Comparison of ENCODE assay signal across 19 mouse cellular contexts in the genomic region with DNA sequence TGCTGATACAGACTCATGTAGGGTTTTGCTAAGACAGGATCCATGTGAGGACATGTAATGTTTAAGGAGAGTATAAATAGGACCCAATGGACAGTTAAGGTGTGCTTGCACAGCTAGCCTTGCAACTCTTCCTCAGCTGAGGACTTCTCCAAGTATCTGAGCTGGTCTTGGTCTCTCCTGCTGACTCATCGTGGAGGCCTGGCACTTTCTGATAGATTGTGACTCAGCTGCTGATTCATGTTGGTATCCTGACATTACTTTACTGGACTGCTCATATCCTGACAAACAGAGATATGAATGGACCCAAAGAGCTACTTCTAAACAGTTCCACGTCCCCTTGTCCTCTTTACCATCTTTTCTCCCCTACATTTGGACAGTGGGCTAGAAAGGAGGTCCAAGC.
DNase-seq lines count a peak whose midpoint lies in the region; ATAC-seq and TF ChIP-seq lines count a peak whose summit lies in the region.
"Had no signal": no experiment of that assay in that cellular context is flagged by ENCODE, and none has a peak within 500 bp of the region (broad histone marks: within the 10 kb centered on the region; RNA-seq: fewer than 3 reads in every experiment).

No protein-coding gene starts in this region.

- no peak overlapping the region for H3ac ChIP-seq in C2C12 (ENCODE audit: control insufficient read depth, insufficient read length, low read depth)

- no peaks in the 10 kb centered on the region for H3K36me3 ChIP-seq in heart, embryonic 13.5 days
- no peaks in the 10 kb centered on the region for H3K36me3 ChIP-seq in C2C12 (ENCODE audit: control insufficient read depth, insufficient read depth)
- no peaks in the 10 kb centered on the region for H3K36me3 ChIP-seq in midbrain, embryonic 14.5 days (ENCODE audit: control insufficient read depth, insufficient read depth, low read length)
- H3K36me3 ChIP-seq: embryonic facial prominence, embryonic 12.5 days; hindbrain, embryonic 13.5 days; intestine, embryonic 15.5 days; liver, embryonic 15.5 days; midbrain, embryonic 13.5 days had no signal

- H3K4me3 ChIP-seq in heart, embryonic 13.5 days = no peak overlapping the region
- H3K4me3 ChIP-seq in C2C12 (ENCODE audit: insufficient read depth, poor library complexity, severe bottlenecking) = no peak overlapping the region
- H3K4me3 ChIP-seq in midbrain, embryonic 14.5 days (replicated peaks; ENCODE audit: low read depth, low read length) = no peak overlapping the region
- H3K4me3 ChIP-seq: embryonic facial prominence, embryonic 12.5 days; gastrocnemius, adult 2 months; hindbrain, embryonic 13.5 days; intestine, embryonic 15.5 days; liver, embryonic 15.5 days; midbrain, embryonic 13.5 days had no signal

- no peak overlapping the region for H3K9ac ChIP-seq in heart, embryonic 13.5 days
- H3K9ac ChIP-seq in midbrain, embryonic 14.5 days (replicated peaks; ENCODE audit: low read length) = no peak overlapping the region
- H3K9ac ChIP-seq: embryonic facial prominence, embryonic 12.5 days; forebrain, postnatal 0 days; hindbrain, embryonic 13.5 days; intestine, embryonic 15.5 days; liver, embryonic 15.5 days; midbrain, embryonic 13.5 days had no signal

- no peaks in the 10 kb centered on the region for H3K27me3 ChIP-seq in heart, embryonic 13.5 days (replicated peaks)
- no peaks in the 10 kb centered on the region for H3K27me3 ChIP-seq in C2C12 (ENCODE audit: control insufficient read depth, insufficient read depth, insufficient read length)
- H3K27me3 ChIP-seq in midbrain, embryonic 14.5 days (ENCODE audit: control insufficient read depth, insufficient read depth, low read length) = no peaks in the 10 kb centered on the region
- H3K27me3 ChIP-seq: embryonic facial prominence, embryonic 12.5 days; hindbrain, embryonic 13.5 days; intestine, embryonic 15.5 days; liver, embryonic 15.5 days; midbrain, embryonic 13.5 days had no signal

- H3K4me2 ChIP-seq in heart, embryonic 13.5 days = no peak overlapping the region
- no peak overlapping the region for H3K4me2 ChIP-seq in midbrain, embryonic 14.5 days (ENCODE audit: low read length)
- H3K4me2 ChIP-seq: embryonic facial prominence, embryonic 12.5 days; hindbrain, embryonic 13.5 days; intestine, embryonic 15.5 days; liver, embryonic 15.5 days; midbrain, embryonic 13.5 days had no signal

- no peak for DNase-seq in heart, adult 11 months
- peak; percentile 53 for DNase-seq in adrenal gland, adult 8-10 months
- DNase-seq in fibroblast of lung, adult 2 months (ENCODE audit: low read depth) = peak; percentile 47
- no peak for DNase-seq in lung, adult 18-20 months
- DNase-seq in frontal cortex, postnatal 10 days (ENCODE audit: low spot score in 2 of 2) = no peak
- no peak for DNase-seq in midbrain, embryonic 14.5 days
- DNase-seq: cerebellum, adult 18-20 months; forebrain, postnatal 0 days; gastrocnemius, adult 2 months; kidney, postnatal 4 days; left cerebral cortex, postnatal 4 days; lung, postnatal 4 days had no signal

- H3K79me3 ChIP-seq in C2C12 (ENCODE audit: low read depth) = no peaks in the 10 kb centered on the region

- WGBS in heart, embryonic 13.5 days = 54% methylated on average over 2 of the region's 2 CpGs
- 79% methylated on average over 2 of the region's 2 CpGs for WGBS in midbrain, embryonic 14.5 days

- no peaks in the 10 kb centered on the region for H3K9me3 ChIP-seq in heart, embryonic 13.5 days
- no peaks in the 10 kb centered on the region for H3K9me3 ChIP-seq in midbrain, embryonic 14.5 days (ENCODE audit: control insufficient read depth, low read length)
- H3K9me3 ChIP-seq: embryonic facial prominence, embryonic 12.5 days; hindbrain, embryonic 13.5 days; intestine, embryonic 15.5 days; liver, embryonic 15.5 days; midbrain, embryonic 13.5 days had no signal

- H3K79me2 ChIP-seq in C2C12 (ENCODE audit: control insufficient read depth, insufficient read depth) = no peaks in the 10 kb centered on the region

- TF ChIP-seq CTCF in C2C12 (IDR thresholded peaks at IDR 0.05; ENCODE audit: control insufficient read depth, insufficient read depth, insufficient read length) = no peak

- no peak overlapping the region for H3K27ac ChIP-seq in heart, embryonic 13.5 days (replicated peaks)
- H3K27ac ChIP-seq in midbrain, embryonic 14.5 days (replicated peaks; ENCODE audit: low read depth, low read length) = no peak overlapping the region
- H3K27ac ChIP-seq: embryonic facial prominence, embryonic 12.5 days; gastrocnemius, adult 2 months; hindbrain, embryonic 13.5 days; intestine, embryonic 15.5 days; liver, embryonic 15.5 days; midbrain, embryonic 13.5 days had no signal

- H3K4me1 ChIP-seq in heart, embryonic 13.5 days = no peaks in the 10 kb centered on the region
- H3K4me1 ChIP-seq in midbrain, embryonic 14.5 days (ENCODE audit: control insufficient read depth, insufficient read depth, low read length) = no peaks in the 10 kb centered on the region
- H3K4me1 ChIP-seq: embryonic facial prominence, embryonic 12.5 days; hindbrain, embryonic 13.5 days; intestine, embryonic 15.5 days; liver, embryonic 15.5 days; midbrain, embryonic 13.5 days had no signal

- ATAC-seq in heart, embryonic 13.5 days (ENCODE audit: extremely low read depth, insufficient number of reproducible peaks, low FRiP score, low TSS enrichment) = peak; percentile 37; the same call in 1 of the 2 replicates
- no peak for ATAC-seq in midbrain, embryonic 14.5 days (ENCODE audit: low FRiP score, low TSS enrichment)
- ATAC-seq: forebrain, postnatal 0 days; intestine, embryonic 15.5 days; midbrain, embryonic 13.5 days had no signal

TF ChIP-seq in C2C12, 6 proteins besides CTCF, POLR2A, EP300 and RAD21:
- no peak for TF ChIP-seq USF1 (IDR thresholded peaks at IDR 0.05; ENCODE audit: low read depth)
- no peak for TF ChIP-seq MAX (IDR thresholded peaks at IDR 0.05)
- peak; percentile 92 for TF ChIP-seq FOSL1 (IDR thresholded peaks at IDR 0.05; ENCODE audit: insufficient read depth, low read length, poor library complexity, severe bottlenecking)
- no peak for TF ChIP-seq MYOD1 (IDR thresholded peaks at IDR 0.05; ENCODE audit: control insufficient read depth, insufficient read length, low read depth)
- no peak for TF ChIP-seq CEBPB (IDR thresholded peaks at IDR 0.05; ENCODE audit: low read depth)

Comparison
In these comparisons a context has a peak if more than half of its experiments do, and no peak if none do; other contexts are left out.
1. DNase-seq: peak in adrenal gland, adult 8-10 months (single experiment) and fibroblast of lung, adult 2 months (single experiment); none in heart, adult 11 months (single experiment), lung, adult 18-20 months (0 of 2), frontal cortex, postnatal 10 days (0 of 2) and midbrain, embryonic 14.5 days (single experiment).